ENCODE assay signal across 25 mouse cellular contexts in the genomic region with DNA sequence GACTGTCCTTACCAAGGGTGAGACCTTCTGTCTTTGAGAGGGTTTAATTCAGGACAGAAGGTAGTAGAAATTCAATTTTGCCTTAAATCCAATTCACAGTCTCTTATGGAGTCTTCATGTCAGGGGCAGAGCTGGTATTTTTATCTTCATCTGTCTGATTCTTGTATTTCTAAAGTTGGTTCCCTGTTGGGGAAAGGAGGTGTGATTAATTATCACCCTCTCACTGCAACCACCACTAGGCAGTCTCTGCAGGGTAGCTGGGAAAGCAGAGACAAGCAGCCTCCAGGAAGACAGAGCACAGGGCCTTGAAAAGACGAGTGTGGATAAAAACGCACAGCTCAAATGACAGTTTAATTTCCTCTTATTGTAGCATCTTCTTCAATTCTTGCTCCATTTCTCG.
DNase-seq lines count a peak whose midpoint lies in the region; ATAC-seq and TF ChIP-seq lines count a peak whose summit lies in the region.
"Had no signal": no experiment of that assay in that cellular context is flagged by ENCODE, and none has a peak within 500 bp of the region (broad histone marks: within the 10 kb centered on the region; RNA-seq: fewer than 3 reads in every experiment).

No protein-coding gene starts in this region.

- H3K4me3 ChIP-seq in left cerebral cortex, adult 2 months, result no peak overlapping the region
- no peak overlapping the region for H3K4me3 ChIP-seq in hindbrain, embryonic 14.5 days (replicated peaks; ENCODE audit: low read length)
- H3K4me3 ChIP-seq: embryonic facial prominence, embryonic 13.5 days; embryonic facial prominence, embryonic 15.5 days; erythroblast, embryonic 14.5 days; forebrain, embryonic 10.5 days; forebrain, embryonic 12.5 days had no signal

- DNase-seq in left cerebral cortex, adult 9 months (ENCODE audit: low spot score in 2 of 2), result peak; percentile 16 to 40
- DNase-seq in left cerebral cortex, adult 2 months (ENCODE audit: extremely low spot score in 1 of 2, low spot score in 2 of 2), result no peak
- DNase-seq in right cerebral cortex, adult 18-20 months, result peak; percentile 26
- DNase-seq in right cerebral cortex, postnatal 10 days (ENCODE audit: low spot score in 2 of 2), result no peak
- DNase-seq in brain, embryonic 14.5 days (ENCODE audit: low read depth), result peak; percentile 12
- DNase-seq in telencephalon, adult 2 months (ENCODE audit: low read depth, low spot score), result peak; percentile 62
- DNase-seq in hindbrain, embryonic 14.5 days (ENCODE audit: low spot score), result no peak
- DNase-seq: adrenal gland, adult 2 months; adrenal gland, postnatal 10 days; adrenal gland, postnatal 25 days; cerebellum, adult 11 months; cerebellum, adult 18-20 months; cerebellum, adult 8-10 months; cerebellum, adult 9-11 months; cerebellum, postnatal 14 days; cerebellum, postnatal 36 days; embryo, embryonic 11 days had no signal

- intact Hi-C loops in left cerebral cortex, adult 2 months (cut with DNase I), result no loop called here

- no peaks in the 10 kb centered on the region for H3K4me1 ChIP-seq in hindbrain, embryonic 14.5 days (replicated peaks; ENCODE audit: control insufficient read depth, insufficient read depth, low read length)
- H3K4me1 ChIP-seq: embryonic facial prominence, embryonic 13.5 days; embryonic facial prominence, embryonic 15.5 days; forebrain, embryonic 10.5 days; forebrain, embryonic 12.5 days had no signal

- WGBS in hindbrain, embryonic 14.5 days, result 71% methylated on average over 3 of the region's 3 CpGs

- H3K4me2 ChIP-seq in hindbrain, embryonic 14.5 days (replicated peaks), result no peak overlapping the region
- H3K4me2 ChIP-seq: embryonic facial prominence, embryonic 13.5 days; embryonic facial prominence, embryonic 15.5 days; forebrain, embryonic 12.5 days had no signal

- H3K9me3 ChIP-seq in hindbrain, embryonic 14.5 days (ENCODE audit: control insufficient read depth, low read length), result no peaks in the 10 kb centered on the region
- H3K9me3 ChIP-seq: embryonic facial prominence, embryonic 13.5 days; embryonic facial prominence, embryonic 15.5 days; forebrain, embryonic 10.5 days; forebrain, embryonic 12.5 days had no signal

- ATAC-seq in hindbrain, embryonic 14.5 days (ENCODE audit: low FRiP score), result no peak
- ATAC-seq in megakaryocyte progenitor cell, adult 5-6 weeks (replicated peaks; ENCODE audit: poor library complexity), result no peak
- ATAC-seq: forebrain, embryonic 14.5 days; forebrain, embryonic 16.5 days had no signal

- H3K27me3 ChIP-seq in hindbrain, embryonic 14.5 days (ENCODE audit: control insufficient read depth, insufficient read depth, low read length), result no peaks in the 10 kb centered on the region
- H3K27me3 ChIP-seq: embryonic facial prominence, embryonic 13.5 days; embryonic facial prominence, embryonic 15.5 days had no signal

- no peak overlapping the region for H3K27ac ChIP-seq in left cerebral cortex, adult 2 months
- no peak overlapping the region for H3K27ac ChIP-seq in hindbrain, embryonic 14.5 days
- H3K27ac ChIP-seq: embryonic facial prominence, embryonic 13.5 days; embryonic facial prominence, embryonic 15.5 days; forebrain, embryonic 10.5 days; forebrain, embryonic 12.5 days had no signal

- no peak for TF ChIP-seq POLR2A in brain, embryonic 14.5 days (IDR thresholded peaks at IDR 0.05; ENCODE audit: borderline replicate concordance, extremely low read depth, insufficient read depth, insufficient read length, poor library complexity, severe bottlenecking)

- no peaks in the 10 kb centered on the region for H3K36me3 ChIP-seq in hindbrain, embryonic 14.5 days (replicated peaks; ENCODE audit: control insufficient read depth, insufficient read depth)
- H3K36me3 ChIP-seq: embryonic facial prominence, embryonic 13.5 days; embryonic facial prominence, embryonic 15.5 days; forebrain, embryonic 10.5 days; forebrain, embryonic 12.5 days had no signal

- H3K9ac ChIP-seq in hindbrain, embryonic 14.5 days, result no peak overlapping the region
- H3K9ac ChIP-seq: embryonic facial prominence, embryonic 13.5 days; embryonic facial prominence, embryonic 15.5 days; forebrain, embryonic 12.5 days had no signal

- no peak; the same call in 1 of the 2 replicates for TF ChIP-seq CTCF in left cerebral cortex, adult 2 months (IDR thresholded peaks at IDR 0.05)
- no peak for TF ChIP-seq CTCF in brain, embryonic 14.5 days (IDR thresholded peaks at IDR 0.05; ENCODE audit: borderline replicate concordance, extremely low read depth, insufficient read depth, insufficient read length)

Comparison
In these comparisons a context has a peak if more than half of its experiments do, and no peak if none do; other contexts are left out.
1. DNase-seq: peak in left cerebral cortex, adult 9 months (2 of 2), right cerebral cortex, adult 18-20 months (single experiment), brain, embryonic 14.5 days (single experiment) and telencephalon, adult 2 months (single experiment); none in left cerebral cortex, adult 2 months (0 of 2), right cerebral cortex, postnatal 10 days (0 of 2) and hindbrain, embryonic 14.5 days (single experiment).